Mouse (Mus musculus) CD8-positive naive resting alpha-beta T cell, adult 2 months (primary cell): Measurements from ENCODE around the gene Spryd7.

ENCODE experiments used
- DNase-seq, 2 experiments: peaks; one replicate each; pipeline ENCODE4 v3.0.0; 2022; ENCODE audit warnings: low read depth in 2 of 2, low spot score in 2 of 2

The Spryd7 gene

DNA sequence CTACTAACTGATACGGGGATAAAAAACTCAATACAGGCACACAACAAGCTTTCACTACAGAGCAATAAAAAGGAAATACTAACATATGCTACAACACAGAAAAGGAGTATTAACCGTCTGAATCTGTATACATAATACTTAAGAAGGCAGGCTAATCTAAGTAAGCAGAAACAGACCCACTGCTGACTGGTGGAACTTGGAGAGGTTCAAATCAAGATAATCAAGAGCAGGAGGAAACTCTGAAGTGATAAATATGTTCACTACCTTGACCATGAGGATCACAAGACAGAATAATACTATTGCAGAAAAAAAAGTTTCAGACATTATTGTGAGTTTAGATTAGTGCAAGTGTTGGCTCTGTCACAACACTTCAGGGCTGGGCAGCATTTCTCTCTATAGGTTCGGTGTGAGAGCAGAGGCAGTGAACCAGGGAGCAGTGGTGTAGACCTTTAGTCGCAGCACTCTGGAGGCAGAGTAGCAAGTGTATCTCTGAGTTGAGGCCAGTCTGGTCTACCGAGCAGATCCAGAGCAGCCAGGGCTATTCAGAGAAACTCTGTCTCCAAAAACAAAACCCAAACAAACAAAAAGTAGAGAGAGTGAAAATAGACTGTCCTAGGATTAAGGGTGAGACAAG is 19.9 kb downstream of the Spryd7 start:
- no peak for DNase-seq

DNA sequence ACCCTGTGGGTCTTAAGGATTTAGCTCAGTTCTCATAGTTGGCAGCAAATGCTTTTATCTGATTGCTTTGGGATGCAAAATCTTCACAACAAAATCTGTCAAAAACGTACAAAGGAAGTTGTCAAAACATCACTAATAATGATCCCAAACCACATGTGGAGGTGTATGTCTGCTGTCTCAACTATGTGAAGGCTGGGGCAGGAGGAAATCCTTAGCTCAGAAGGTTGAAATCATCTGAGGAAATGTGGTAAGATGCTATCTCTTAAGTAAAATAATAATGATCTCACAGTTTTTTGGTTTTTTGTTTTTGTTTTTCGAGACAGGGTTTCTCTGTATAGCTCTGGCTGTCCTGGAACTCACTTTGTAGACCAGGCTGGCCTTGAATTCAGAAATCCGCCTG is 20.9 kb downstream of the Spryd7 start:
- DNase-seq: no peak

DNA sequence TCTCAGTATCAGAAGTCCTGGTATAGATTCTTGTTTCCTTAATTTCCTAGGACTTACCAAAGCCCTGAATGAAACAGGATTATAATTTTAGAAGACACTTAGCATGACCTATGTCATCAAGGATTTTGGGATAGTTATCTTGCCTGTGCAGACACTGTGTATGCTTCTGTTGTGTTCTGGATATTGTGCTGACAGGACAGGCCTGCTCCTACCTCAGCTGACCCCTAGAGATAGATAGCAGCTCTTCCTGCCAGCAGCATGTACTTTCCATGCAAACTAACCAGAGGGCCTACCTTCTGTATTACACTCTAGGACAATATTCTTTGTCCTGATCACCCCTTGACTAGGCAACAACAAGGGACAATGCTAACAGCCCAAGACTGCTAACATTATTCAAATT is 25.7 kb downstream of the Spryd7 start:
- DNase-seq: no peak

DNA sequence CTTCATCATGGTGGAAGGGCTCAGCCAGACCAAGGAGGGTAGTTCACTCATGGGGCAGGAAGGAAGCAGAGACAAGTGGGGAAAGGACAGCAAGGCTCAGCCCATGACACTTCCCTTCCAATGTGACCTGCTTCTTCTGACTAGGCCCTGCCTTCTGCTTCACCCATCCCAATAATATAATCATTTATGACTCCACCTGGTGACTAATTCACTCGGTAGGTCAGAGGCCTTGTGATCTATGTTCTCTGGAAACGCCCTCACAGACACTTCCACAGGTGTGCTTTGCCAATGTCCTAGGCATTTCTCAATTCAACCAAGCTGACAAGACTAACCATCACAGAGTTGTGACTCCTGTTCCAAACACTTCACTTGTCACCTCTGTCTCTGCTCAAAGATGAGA is 26.3 kb downstream of the Spryd7 start:
- DNase-seq: no peak

DNA sequence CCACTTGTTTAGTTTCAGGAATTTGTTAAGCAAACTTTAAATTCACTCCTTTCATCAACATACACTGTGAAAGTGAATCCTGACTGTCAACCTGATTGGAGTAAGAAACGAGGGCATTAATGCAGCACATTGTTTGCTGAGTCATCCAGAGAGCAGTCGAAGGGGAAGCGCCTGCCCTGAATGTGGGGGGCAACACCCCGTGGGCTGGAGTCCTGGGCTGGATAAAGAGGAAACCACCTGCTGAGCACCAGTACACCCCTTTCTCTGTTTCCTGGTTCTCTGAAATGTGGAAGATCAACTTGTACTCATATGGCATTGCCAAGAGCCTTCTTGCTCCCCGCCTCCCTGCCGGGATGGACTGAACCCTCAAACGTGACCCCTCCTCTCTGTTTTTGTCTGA is 27.2 kb downstream of the Spryd7 start:
- DNase-seq: no peak

DNA sequence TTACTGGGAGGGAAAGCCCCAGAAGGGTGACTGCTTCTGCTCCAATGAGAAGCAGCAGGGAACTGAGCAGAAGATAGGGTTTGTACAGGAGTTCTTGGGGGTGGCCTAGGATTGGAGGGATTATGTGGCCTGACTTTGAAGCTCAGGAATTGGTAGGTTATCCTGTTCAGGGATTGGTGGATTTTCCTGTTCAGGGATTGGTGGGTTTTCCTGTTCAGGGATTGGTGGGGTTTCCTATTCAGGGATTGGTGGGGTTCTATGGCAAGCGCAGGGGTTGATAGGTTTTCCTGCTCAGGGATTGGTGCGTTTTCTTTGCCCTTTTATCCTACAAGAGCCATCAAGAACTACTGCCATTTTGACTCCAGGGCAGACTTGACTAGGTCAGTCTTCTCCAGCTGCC is 30.7 kb downstream of the Spryd7 start:
- no peak for DNase-seq

DNA sequence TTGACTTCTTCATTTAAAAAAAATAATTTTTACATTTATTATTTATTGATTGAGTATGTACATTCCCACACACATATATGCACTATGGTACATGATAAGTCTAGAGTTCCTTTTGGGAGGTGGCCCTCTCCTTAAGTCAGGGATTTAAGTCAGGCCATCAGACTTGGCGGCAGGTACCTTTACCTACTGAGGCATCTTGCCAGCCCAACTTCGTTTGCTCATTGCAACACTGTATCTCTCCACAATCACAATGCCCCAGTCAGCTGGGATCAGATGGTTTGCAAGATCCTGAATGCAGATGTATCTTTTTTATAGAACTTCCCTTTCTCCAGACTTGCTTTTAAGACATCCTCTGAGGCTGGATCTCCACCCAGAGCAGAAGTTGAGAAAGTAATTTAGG is 32.9 kb downstream of the Spryd7 start:
- no peak for DNase-seq

DNA sequence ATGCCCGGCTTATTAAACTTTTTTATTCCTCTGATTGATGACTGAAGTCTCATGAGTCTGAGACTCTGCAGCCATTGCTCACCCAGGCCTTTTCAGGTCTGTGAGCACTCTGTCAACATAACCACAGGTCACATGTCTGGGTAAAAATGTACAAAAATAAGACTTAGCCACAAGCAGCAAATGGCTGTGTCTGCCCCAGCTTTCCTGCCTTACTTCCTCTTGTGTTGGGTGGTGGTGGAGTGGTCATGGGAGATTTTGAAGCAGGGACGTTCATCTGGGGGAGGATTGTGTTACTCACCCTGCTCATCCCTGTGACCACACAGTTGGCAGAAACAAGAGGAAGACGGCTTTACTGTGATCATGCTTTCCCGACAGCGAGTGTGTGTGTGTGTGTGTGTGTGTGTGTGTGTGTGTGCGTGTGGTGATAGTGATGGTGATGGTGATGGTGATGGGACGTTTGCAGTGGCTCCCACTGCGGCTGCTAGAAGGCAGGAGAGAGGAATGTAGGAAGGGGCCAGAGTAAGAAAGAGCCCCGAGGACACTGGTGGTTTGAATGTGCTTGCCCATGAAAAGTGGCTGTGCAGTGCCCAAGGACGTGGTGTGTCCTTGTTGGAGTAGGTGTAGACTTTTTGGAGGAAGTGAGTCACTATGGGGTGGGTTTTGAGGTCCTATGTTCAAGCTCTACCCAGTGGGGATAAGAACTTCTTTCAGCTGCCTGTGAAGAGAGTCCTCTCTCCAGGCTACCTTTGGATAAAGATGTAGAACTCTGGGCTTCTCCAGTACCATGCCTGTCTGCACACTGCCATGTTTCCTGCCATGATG is 37.8 kb downstream of the Spryd7 start:
- DNase-seq: peak in 1 of 2 experiments; percentile 6

DNA sequence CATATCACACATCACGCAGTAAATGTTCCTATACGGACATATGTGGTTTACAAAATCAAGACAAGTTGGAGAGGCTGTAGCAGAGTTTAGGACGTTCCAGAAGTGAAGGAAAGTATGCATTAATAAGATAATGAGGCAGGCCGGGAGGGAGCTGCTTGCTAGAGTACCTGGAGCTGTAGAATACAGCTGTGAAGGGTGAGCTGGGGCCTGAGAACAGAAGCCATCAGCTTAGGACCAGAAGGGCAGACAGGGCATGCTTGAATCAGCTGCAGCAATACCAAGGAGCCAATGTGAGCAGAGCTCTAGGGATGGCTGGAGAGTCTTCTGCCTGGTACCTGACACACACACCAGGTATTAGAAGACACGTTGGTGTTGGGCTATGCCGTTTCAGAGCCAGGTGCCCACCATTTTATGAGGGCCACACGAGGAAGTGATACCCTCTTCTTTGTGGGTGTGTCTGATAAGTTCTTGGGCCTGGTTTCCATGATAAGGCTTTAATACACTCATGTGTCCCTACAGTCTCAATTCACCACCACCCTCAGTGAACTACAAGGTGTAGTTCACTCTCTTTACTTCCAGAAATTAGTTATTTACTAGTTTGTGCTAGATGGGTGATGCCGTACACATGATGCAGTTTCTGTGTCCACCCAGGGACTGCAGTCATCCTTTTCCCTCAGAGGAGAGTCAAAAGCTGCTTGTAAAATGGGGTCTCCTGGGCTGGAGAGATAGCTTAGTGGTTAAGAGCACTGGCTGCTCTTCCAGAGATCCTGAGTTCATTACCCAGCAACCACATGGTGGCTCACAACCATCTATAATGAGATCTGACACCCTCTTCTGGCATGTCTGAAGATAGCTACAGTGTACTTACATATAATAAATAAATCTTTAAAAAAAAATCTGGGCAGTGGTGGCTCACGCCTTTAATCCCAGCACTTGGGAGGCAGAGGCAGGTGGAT is 39.9 kb downstream of the Spryd7 start:
- DNase-seq: no peak

DNA sequence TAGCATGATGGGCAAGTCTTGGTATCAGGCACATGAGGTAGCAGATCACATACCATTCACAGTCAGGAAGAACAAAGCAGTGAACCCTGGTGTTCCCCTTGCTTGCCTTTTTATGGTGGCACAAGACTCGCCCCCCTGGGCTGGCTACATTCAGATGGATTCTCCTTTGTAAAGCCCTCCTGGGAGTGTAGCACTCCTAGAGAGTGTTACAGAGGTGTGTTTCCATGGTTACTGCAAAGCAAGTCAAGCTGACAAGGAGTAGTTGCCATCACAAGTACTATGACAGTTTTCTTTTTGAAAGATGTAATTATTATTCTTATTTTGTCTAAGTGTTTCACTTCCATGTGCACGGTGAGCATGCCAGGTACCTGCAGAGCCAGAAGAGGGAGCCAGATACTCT is 45.2 kb downstream of the Spryd7 start:
- no peak for DNase-seq

DNA sequence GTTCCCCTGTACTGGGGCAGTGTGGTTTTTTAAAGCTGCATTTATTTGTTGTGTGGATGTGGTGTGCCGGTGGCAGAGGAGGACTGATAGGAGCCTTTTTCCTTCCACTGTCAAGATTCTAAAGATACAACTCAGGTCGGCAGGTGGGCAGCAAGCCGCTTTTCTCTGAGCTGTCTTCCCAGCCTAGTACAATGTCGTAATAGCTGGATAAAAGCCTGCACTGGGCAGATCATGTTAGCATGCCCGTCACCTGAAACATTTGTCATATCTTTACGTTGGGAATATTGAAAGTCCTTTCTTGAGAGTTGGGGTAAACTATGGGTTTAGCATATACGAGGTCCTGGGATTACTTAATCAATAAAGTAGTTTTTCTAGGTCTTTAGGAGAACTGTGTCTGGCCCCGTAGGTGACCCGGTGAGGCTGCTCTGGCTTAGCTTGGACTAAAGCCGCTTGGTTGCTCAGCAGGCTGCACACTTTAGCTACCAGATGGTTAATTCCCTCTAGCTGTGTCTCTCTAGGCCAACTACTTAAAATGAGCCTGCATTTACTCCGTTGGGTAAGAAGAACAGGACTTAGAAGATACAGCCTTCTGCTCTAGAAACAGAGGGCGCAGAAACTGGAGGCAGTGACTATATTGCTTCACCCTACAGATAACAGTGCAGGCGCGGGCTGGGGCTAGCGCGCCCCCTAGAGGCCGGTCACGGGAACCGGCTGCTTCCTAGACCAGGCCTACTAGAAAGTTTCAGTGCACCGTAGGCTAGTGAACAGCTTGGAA is 58.8 kb downstream of the Spryd7 start:
- peak; percentile 60 to 71 for DNase-seq

DNA sequence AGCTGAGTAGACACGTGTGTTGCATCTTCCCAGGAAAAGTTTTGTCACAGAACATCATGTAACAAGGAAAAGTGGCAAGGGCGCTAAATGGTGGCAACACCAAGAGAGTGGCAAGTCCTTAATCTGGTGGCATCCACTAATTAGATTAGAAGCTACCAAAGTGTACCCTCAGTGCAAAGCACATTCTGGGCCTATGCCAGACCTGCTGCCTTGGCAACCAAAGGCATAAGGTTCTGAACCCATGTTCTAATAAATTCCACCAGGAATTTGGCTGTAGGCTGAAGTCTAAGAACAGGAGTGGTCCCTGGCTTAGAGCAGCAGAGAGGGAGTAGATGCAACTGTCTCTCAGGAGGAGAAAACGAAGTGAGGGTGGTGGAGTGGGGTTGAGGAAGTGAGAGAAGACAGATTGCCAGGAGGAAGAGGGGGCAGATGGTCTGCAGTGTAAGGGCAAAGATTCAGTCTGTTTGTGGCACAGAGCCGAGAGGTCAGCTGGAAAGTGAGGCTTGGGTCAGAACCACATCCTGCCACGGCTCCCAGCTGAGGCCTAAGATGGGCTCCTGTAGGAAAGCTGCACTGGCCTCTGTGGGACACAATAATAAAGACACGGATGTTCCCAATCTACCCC is 63.1 kb downstream of the Spryd7 start:
- no peak for DNase-seq
